In the genomic region with DNA sequence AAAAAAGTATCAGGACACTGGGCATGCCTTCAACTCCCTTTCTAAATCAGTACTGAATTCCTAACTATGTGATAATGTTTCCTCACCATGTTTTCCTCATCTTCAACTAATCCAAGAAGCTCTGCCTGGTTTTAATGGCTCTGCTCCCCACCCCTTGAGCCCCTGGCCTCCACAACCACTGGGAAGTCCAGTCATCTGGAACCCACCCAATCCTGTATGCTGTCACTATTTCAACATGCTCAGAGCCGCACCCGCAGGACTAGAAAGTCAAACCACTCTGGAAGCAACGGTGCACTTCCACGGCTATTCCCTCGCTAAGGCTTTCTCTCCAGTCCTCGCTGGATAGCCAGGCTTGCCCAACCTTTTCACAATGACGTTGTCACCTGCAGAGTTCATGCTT, we compare ENCODE assay signal across 11 mouse cellular contexts.
DNase-seq lines count a peak whose midpoint lies in the region; ATAC-seq and TF ChIP-seq lines count a peak whose summit lies in the region.
"Had no signal": no experiment of that assay in that cellular context is flagged by ENCODE, and none has a peak within 500 bp of the region (broad histone marks: within the 10 kb centered on the region; RNA-seq: fewer than 3 reads in every experiment).

No protein-coding gene starts in this region.

- 46% methylated on average over 7 of the region's 7 CpGs for WGBS in heart, adult 2 months
- 89% methylated on average over 7 of the region's 7 CpGs for WGBS in heart, embryonic 11.5 days (ENCODE audit: insufficient replicate concordance)
- 90% methylated on average over 7 of the region's 7 CpGs for WGBS in neural tube, embryonic 15.5 days

- H3K36me3 ChIP-seq in heart, adult 2 months (ENCODE audit: control insufficient read depth, insufficient read depth, low read length) = peaks cover 14% of the 10 kb centered on the region
- H3K36me3 ChIP-seq in heart, embryonic 11.5 days (ENCODE audit: control insufficient read depth, insufficient read depth, low read length) = no peaks in the 10 kb centered on the region
- no peaks in the 10 kb centered on the region for H3K36me3 ChIP-seq in neural tube, embryonic 15.5 days
- H3K36me3 ChIP-seq in myocyte (ENCODE audit: control insufficient read depth, insufficient read depth) = no peaks in the 10 kb centered on the region
- H3K36me3 ChIP-seq: liver, embryonic 13.5 days had no signal

- intact Hi-C loops in heart, adult 2 months (cut with DNase I) = no loop called here

- H3ac ChIP-seq in myocyte (ENCODE audit: control insufficient read depth, insufficient read length) = no peak overlapping the region

- no peaks in the 10 kb centered on the region for H3K27me3 ChIP-seq in heart, adult 2 months (ENCODE audit: control insufficient read depth, insufficient read depth, low read length)
- no peaks in the 10 kb centered on the region for H3K27me3 ChIP-seq in heart, embryonic 11.5 days (ENCODE audit: control insufficient read depth, insufficient read depth, low read length)
- no peaks in the 10 kb centered on the region for H3K27me3 ChIP-seq in neural tube, embryonic 15.5 days (replicated peaks)
- H3K27me3 ChIP-seq in myocyte (ENCODE audit: control insufficient read depth, insufficient read depth, insufficient read length) = no peaks in the 10 kb centered on the region
- H3K27me3 ChIP-seq: liver, embryonic 13.5 days had no signal

- H3K4me1 ChIP-seq in heart, adult 2 months (ENCODE audit: control insufficient read depth, insufficient read depth, low read length) = peaks cover 32% of the 10 kb centered on the region
- H3K4me1 ChIP-seq in heart, embryonic 11.5 days (ENCODE audit: control insufficient read depth, insufficient read depth, low read length) = peaks cover 44% of the 10 kb centered on the region
- peaks cover 42% of the 10 kb centered on the region for H3K4me1 ChIP-seq in neural tube, embryonic 15.5 days

- H3K79me2 ChIP-seq in heart, adult 2 months (replicated peaks; ENCODE audit: control insufficient read depth, insufficient read depth, low read length) = no peaks in the 10 kb centered on the region
- H3K79me2 ChIP-seq in myocyte (ENCODE audit: control insufficient read depth, insufficient read depth) = peaks cover 33% of the 10 kb centered on the region

- TF ChIP-seq EP300 in heart, adult 2 months (IDR thresholded peaks at IDR 0.05; ENCODE audit: insufficient read depth, low read depth, low read length) = no peak

- no peak for ATAC-seq in heart, embryonic 11.5 days (replicated peaks; ENCODE audit: insufficient number of reproducible peaks, low FRiP score, low TSS enrichment)
- no peak for ATAC-seq in neural tube, embryonic 15.5 days (ENCODE audit: low FRiP score)

- TF ChIP-seq CTCF in heart, adult 2 months (IDR thresholded peaks at IDR 0.05) = no peak

- DNase-seq in heart, adult 2 months = peak in 1 of 2 experiments; percentile 76
- no peak for DNase-seq in neural tube, embryonic 10.5 days (ENCODE audit: extremely low spot score, low spot score)
- peak; percentile 73 to 85 for DNase-seq in heart, adult 9 months (ENCODE audit: low spot score in 2 of 2)
- DNase-seq in adrenal gland, adult 8-10 months = no peak
- DNase-seq in right cerebral cortex, postnatal 10 days (ENCODE audit: low spot score in 2 of 2) = no peak
- DNase-seq: adrenal gland, adult 2 months; liver, embryonic 13.5 days had no signal

- no peak for TF ChIP-seq POLR2A in heart, adult 2 months (IDR thresholded peaks at IDR 0.05; ENCODE audit: insufficient read depth, low read depth, low read length)
- TF ChIP-seq POLR2A in myocyte (IDR thresholded peaks at IDR 0.05; ENCODE audit: insufficient read length, low read depth) = no peak

- no peak overlapping the region for H3K4me2 ChIP-seq in heart, embryonic 11.5 days
- H3K4me2 ChIP-seq in neural tube, embryonic 15.5 days = no peak overlapping the region
- H3K4me2 ChIP-seq in myocyte (ENCODE audit: low read depth) = peak overlapping the region; percentile 19
- H3K4me2 ChIP-seq: liver, embryonic 13.5 days had no signal

- no peak overlapping the region for H3K9ac ChIP-seq in heart, adult 2 months (ENCODE audit: low read depth, low read length)
- no peak overlapping the region for H3K9ac ChIP-seq in heart, embryonic 11.5 days (ENCODE audit: low read depth, low read length)
- H3K9ac ChIP-seq in neural tube, embryonic 15.5 days (replicated peaks) = no peak overlapping the region
- H3K9ac ChIP-seq: liver, embryonic 13.5 days had no signal

- peak overlapping the region; percentile 74; the same call in 1 of the 2 replicates for H3K27ac ChIP-seq in heart, adult 2 months
- no peak overlapping the region for H3K27ac ChIP-seq in heart, embryonic 11.5 days (ENCODE audit: low read depth, low read length)
- H3K27ac ChIP-seq in neural tube, embryonic 15.5 days (replicated peaks) = 0 out of 2 replicates have a peak overlapping the region, but pooled peaks have one; percentile 56
- H3K27ac ChIP-seq: liver, embryonic 13.5 days had no signal

- H3K9me3 ChIP-seq in heart, embryonic 11.5 days (replicated peaks; ENCODE audit: control insufficient read depth, low read length) = no peaks in the 10 kb centered on the region
- no peaks in the 10 kb centered on the region for H3K9me3 ChIP-seq in neural tube, embryonic 15.5 days (replicated peaks)
- H3K9me3 ChIP-seq: liver, embryonic 13.5 days had no signal

- H3K4me3 ChIP-seq in heart, adult 2 months = no peak overlapping the region
- H3K4me3 ChIP-seq in heart, embryonic 11.5 days (ENCODE audit: low read depth, low read length) = no peak overlapping the region
- H3K4me3 ChIP-seq in neural tube, embryonic 15.5 days (replicated peaks) = no peak overlapping the region
- H3K4me3 ChIP-seq in myocyte = no peak overlapping the region
- H3K4me3 ChIP-seq: erythroblast, embryonic 14.5 days; liver, embryonic 13.5 days had no signal

TF ChIP-seq in myocyte, 11 proteins besides CTCF, POLR2A, EP300 and RAD21:
- TF ChIP-seq TCF12 (IDR thresholded peaks at IDR 0.05; ENCODE audit: insufficient read depth, poor library complexity, severe bottlenecking) (no peak), MYOD1 (IDR thresholded peaks at IDR 0.05; ENCODE audit: control insufficient read depth in 1 of 3, insufficient read length in 2 of 3, low read depth in 2 of 3) (no peak), CEBPB (IDR thresholded peaks at IDR 0.05; ENCODE audit: insufficient read depth, poor library complexity, severe bottlenecking) (peak; percentile 34; the same call in 1 of the 2 replicates)
TF ChIP-seq in myocyte: peak in this region for 1.

Comparison
In these comparisons a context has a peak if more than half of its experiments do, and no peak if none do; other contexts are left out.
1. DNase-seq: peak in heart, adult 9 months (2 of 2); none in neural tube, embryonic 10.5 days (single experiment), adrenal gland, adult 8-10 months (single experiment) and right cerebral cortex, postnatal 10 days (0 of 2).